Mouse (Mus musculus) layer of hippocampus, adult 2 months (tissue): ENCODE results near the gene Erp44. TPM values are rescaled to one million over a fixed set of nuclear protein-coding genes. Genes with fewer than 3 reads are reported as not detected.
A peak's percentile ranks its signal among the peaks of the same experiment; 100 is the strongest.

Source experiments
- DNase-seq, 2 experiments: peaks; one replicate each; pipeline ENCODE4 v3.0.0; 2022; ENCODE audit warnings: low spot score in 2 of 2
- H3K27ac ChIP-seq: fragments of 200-600 bp; 2 replicates; pipeline ENCODE4 v1.8.1; 2022
- H3K4me3 ChIP-seq: fragments of 200-600 bp; 2 replicates; pipeline ENCODE4 v1.8.1; 2022; ENCODE audit warnings: mild to moderate bottlenecking
- CTCF ChIP-seq: fragments of 200-600 bp; conservative IDR thresholded peaks from 2 replicates; pipeline ENCODE4 v1.8.1; 2022; ENCODE audit warnings: antibody characterized with exemption, mild to moderate bottlenecking, moderate library complexity
- microRNA-seq, 2 experiments: library from miRNA; unstranded; fragments of <30 nt; microRNA quantifications; one replicate each; pipeline ENCODE4 v1.2.0; 2021
- total RNA-seq, 2 experiments: library from RNA; stranded (reverse); gene quantifications; 2 replicates each; pipeline ENCODE4 v1.2.3; 2021

Gene Erp44
- total RNA-seq, 2 experiments from 2014 or later = 36.0 to 41.3 TPM

DNA sequence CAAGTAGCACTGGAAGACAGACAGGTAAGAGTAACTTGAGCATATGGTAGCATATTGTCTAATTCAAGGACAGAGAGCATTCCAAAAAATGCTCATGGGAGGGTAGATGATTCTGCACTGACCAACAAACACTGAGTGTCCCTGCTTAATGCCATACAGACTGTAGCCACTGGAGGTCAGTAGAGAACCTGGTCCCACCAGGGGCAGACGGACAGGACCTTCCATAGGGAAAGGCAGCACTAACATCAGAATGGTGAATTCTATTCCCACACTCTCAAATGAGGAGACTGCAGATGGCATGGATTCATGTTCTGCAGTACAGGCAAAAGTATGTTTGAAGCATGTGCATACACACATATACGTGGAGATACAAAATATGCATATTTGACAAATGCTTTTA, 54.2 kb downstream of the Erp44 start:
- TF ChIP-seq CTCF = peak; percentile 95
- peak; percentile 20 to 64 for DNase-seq
- H3K4me3 ChIP-seq = no peak overlapping the region
- H3K27ac ChIP-seq = no peak overlapping the region

- no peak overlapping the region for H3K27ac ChIP-seq
- DNase-seq = no peak
- TF ChIP-seq CTCF = no peak
- H3K4me3 ChIP-seq = no peak overlapping the region
These were observed 75.8 kb downstream of the Erp44 start for GRCm38 (mm10) chr4:48203564-48203963.

- no peak overlapping the region for H3K27ac ChIP-seq
- no peak overlapping the region for H3K4me3 ChIP-seq
- no peak for TF ChIP-seq CTCF
- DNase-seq = no peak
These were observed 80.9 kb downstream of the Erp44 start for GRCm38 (mm10) chr4:48198447-48198846.

- TF ChIP-seq CTCF = peak; percentile 71
- H3K4me3 ChIP-seq = no peak overlapping the region
- H3K27ac ChIP-seq = no peak overlapping the region
- no peak for DNase-seq
These were observed 81.4 kb downstream of the Erp44 start for GRCm38 (mm10) chr4:48197925-48198324.

GRCm38 (mm10) chr4:48182115-48182806, 97.1 kb downstream of the Erp44 start:
- Histone ChIP-seq H3K4me3 (no peak overlapping the region), H3K27ac (no peak overlapping the region)
- TF ChIP-seq CTCF = no peak
- DNase-seq = no peak

DNA sequence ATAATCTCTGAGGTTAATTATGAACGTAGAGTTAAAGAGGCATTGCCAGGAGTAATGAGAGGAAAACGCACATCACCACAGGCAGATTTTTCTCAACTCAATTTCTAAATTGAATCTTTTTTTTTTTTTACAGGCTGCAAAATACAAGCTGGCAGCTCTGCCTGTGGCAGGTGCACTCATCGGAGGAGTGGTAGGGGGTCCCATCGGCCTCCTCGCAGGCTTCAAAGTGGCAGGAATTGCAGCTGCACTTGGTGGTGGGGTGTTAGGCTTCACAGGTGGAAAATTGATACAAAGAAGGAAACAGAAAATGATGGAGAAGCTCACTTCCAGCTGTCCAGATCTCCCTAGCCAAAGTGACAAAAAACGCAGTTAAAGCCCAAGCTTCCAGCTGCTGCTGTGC, 98.0 kb downstream of the Erp44 start:
- Histone ChIP-seq H3K4me3 (no peak overlapping the region), H3K27ac (no peak overlapping the region)
- TF ChIP-seq CTCF = no peak
- DNase-seq = no peak

DNA sequence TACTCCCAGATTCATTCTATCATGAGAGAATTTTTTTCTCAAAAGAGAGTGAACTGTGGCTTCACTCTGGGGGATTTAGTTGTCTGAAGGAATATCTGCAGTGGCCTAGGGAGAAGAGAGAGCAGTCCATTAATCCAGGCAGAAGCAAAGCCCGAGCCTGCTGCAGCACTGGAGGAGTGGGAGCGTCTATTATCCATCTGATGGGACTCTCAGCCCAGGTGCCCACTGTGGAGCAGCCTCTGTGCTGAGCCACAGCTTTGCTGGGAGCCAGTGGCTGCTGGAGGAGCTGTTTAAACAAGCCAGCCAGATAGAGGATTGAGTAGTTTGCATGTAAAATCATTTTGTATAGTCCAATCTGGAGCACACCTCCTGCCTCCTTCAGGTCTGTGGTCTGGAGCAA, 98.4 kb downstream of the Erp44 start:
- no peak for DNase-seq
- H3K27ac ChIP-seq = no peak overlapping the region
- no peak for TF ChIP-seq CTCF
- H3K4me3 ChIP-seq = no peak overlapping the region

DNA sequence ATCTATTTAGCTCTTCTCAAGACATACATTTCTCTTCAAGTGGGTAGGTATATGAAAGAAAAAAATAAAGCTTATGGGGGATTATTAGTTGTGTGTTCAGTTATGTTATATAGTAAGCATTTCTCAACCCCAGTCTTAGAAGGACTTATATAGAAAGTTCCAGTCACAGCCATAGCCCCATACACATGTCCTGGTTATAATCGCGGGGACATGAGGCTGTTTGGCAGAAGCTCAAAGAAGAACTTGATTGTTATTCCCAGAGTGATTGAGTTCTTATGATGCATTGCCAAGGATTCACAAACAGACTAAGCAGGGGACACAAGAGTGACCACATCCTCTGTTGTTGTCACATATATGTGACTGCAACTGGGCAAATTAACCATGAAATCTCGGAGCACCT, 103.7 kb downstream of the Erp44 start:
- no peak overlapping the region for H3K4me3 ChIP-seq
- no peak for TF ChIP-seq CTCF
- no peak for DNase-seq
- H3K27ac ChIP-seq = no peak overlapping the region

DNA sequence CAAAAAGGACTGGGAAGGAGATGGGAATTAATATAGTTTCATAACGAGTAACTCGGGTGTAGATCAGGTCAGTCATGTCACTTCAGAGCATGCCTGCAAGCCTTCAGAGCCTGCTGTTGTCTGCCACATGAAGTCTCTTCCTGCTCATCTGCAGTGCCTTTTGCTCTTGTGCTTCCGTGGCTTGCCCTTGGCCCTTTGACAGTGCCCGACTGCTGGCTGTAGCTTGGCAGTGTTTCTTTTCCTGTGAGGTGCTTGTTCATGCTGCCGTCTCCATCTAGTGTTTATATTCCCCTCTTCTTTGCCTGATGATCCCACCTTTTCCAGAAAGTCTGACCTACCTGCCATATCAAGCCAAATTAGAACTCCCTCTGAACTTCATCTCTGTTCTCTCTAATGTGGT, 115.5 kb downstream of the Erp44 start:
- no peak for TF ChIP-seq CTCF
- no peak for DNase-seq
- Histone ChIP-seq H3K27ac (no peak overlapping the region), H3K4me3 (no peak overlapping the region)

- TF ChIP-seq CTCF = no peak
- no peak overlapping the region for H3K4me3 ChIP-seq
- DNase-seq = no peak
- H3K27ac ChIP-seq = no peak overlapping the region
These were observed 119.0 kb downstream of the Erp44 start for GRCm38 (mm10) chr4:48160386-48160785.

GRCm38 (mm10) chr4:48155864-48156263, 123.5 kb downstream of the Erp44 start:
- no peak for DNase-seq
- Histone ChIP-seq H3K4me3 (no peak overlapping the region), H3K27ac (no peak overlapping the region)
- TF ChIP-seq CTCF = no peak

DNA sequence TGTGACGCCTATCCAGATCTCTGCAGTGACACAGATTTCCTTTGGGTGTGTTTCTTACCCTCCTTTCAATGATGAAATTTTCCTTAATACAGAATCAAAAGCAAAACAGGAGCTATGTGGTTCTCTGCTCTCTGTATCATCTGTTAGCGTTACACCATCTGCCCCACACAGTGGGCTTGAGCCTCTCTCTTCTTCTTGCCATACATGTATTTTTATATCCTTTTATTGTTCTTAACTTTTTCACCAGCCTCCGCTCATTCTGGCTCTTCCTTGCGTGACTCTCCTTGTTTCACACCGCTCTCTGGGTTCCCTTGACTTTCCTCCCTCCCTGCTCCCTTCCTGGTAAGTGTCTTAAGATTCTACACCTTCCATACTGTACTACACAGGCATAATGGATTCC, 126.1 kb downstream of the Erp44 start:
- TF ChIP-seq CTCF = no peak
- Histone ChIP-seq H3K4me3 (no peak overlapping the region), H3K27ac (peak overlapping the region; percentile 40; the same call in 1 of the 2 replicates)
- DNase-seq = peak; percentile 20 to 43

GRCm38 (mm10) chr4:48149492-48149891, 129.9 kb downstream of the Erp44 start:
- Histone ChIP-seq H3K4me3 (no peak overlapping the region), H3K27ac (no peak overlapping the region)
- TF ChIP-seq CTCF = no peak
- no peak for DNase-seq

Small RNA genes within 50 kb of the gene (microRNA-seq; reads per million reads assigned to microRNA genes)
- gene Mir1958 = 0 reads per million in 2 experiments

Other genes starting within 250 kb of the Erp44 start
- 10 to 100 TPM; 63.5 to 68.7 TPM for gene Nr4a3, start 234.4 kb downstream of the Erp44 start, total RNA-seq
- 10 to 100 TPM; 18.1 to 22.7 TPM for gene Stx17, start 154.6 kb downstream of the Erp44 start, total RNA-seq
- 10 to 100 TPM; 12.8 TPM for gene Invs, start 202 bp upstream of the Erp44 start, total RNA-seq
- 10 to 100 TPM; 28.8 to 30.3 TPM for gene Tex10, start 193.9 kb upstream of the Erp44 start, total RNA-seq